28 mouse cellular contexts compared by ENCODE assay signal in the genomic region with DNA sequence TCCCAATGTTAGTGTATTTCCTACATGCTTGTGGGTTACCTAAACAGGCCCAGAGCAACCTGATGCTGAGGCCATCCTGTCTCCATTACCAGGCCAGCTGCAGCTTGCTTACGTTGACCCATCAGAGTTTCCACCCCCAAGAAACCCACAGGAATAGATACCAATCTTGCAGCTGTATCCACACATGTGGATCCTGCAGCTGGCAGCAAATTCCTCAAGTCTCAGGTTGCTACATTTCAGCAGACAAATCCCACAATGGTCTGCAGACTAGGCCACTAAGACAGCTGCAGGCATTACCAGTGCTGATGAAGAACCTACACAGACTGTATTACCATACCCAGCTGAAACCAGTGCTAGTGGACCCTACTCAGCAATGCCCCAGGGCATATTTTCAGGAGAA.
A peak's percentile ranks its signal among the peaks of the same experiment; 100 is the strongest.
DNase-seq lines count a peak whose midpoint lies in the region; ATAC-seq and TF ChIP-seq lines count a peak whose summit lies in the region.
"Had no signal": no experiment of that assay in that cellular context is flagged by ENCODE, and none has a peak within 500 bp of the region (broad histone marks: within the 10 kb centered on the region; RNA-seq: fewer than 3 reads in every experiment).

No protein-coding gene starts in this region.

- no peaks in the 10 kb centered on the region for H3K9me3 ChIP-seq in embryonic facial prominence, embryonic 13.5 days
- no peaks in the 10 kb centered on the region for H3K9me3 ChIP-seq in liver, postnatal 0 days (ENCODE audit: low read length)
- H3K9me3 ChIP-seq: forebrain, embryonic 10.5 days; heart, embryonic 13.5 days; liver, embryonic 12.5 days; midbrain, embryonic 13.5 days; neural tube, embryonic 12.5 days had no signal

- peak; percentile 82 for DNase-seq in heart, adult 11 months
- no peak for DNase-seq in heart, postnatal 25 days (ENCODE audit: low spot score)
- peak; percentile 20 for DNase-seq in thymus, postnatal 14 days
- no peak for DNase-seq in thymus, postnatal 4 days
- no peak for DNase-seq in liver, postnatal 0 days
- no peak for DNase-seq in cerebellum, postnatal 4 days (ENCODE audit: low spot score in 2 of 2)
- DNase-seq: adrenal gland, adult 2 months; cerebellum, adult 11-12 months; forebrain, postnatal 0 days; gastrocnemius, postnatal 14 days; heart, adult 2 months; heart, postnatal 14 days; kidney, adult 18-20 months; left cerebral cortex, postnatal 4 days; lung, adult 2 months; lung, postnatal 14 days; right cerebral cortex, postnatal 14 days had no signal

- TF ChIP-seq EP300 in liver, postnatal 0 days (IDR thresholded peaks at IDR 0.05; ENCODE audit: low read depth) = no peak

- peaks cover 4% of the 10 kb centered on the region; the same call in 1 of the 2 replicates for H3K4me1 ChIP-seq in embryonic facial prominence, embryonic 13.5 days
- no peaks in the 10 kb centered on the region for H3K4me1 ChIP-seq in liver, postnatal 0 days (ENCODE audit: insufficient read depth)
- H3K4me1 ChIP-seq: forebrain, embryonic 10.5 days; heart, embryonic 13.5 days; liver, embryonic 12.5 days; midbrain, embryonic 13.5 days; neural tube, embryonic 12.5 days had no signal

- no peaks in the 10 kb centered on the region for H3K36me3 ChIP-seq in embryonic facial prominence, embryonic 13.5 days
- no peaks in the 10 kb centered on the region for H3K36me3 ChIP-seq in liver, postnatal 0 days (replicated peaks; ENCODE audit: insufficient read depth, low read length)
- H3K36me3 ChIP-seq: forebrain, embryonic 10.5 days; heart, embryonic 13.5 days; liver, embryonic 12.5 days; midbrain, embryonic 13.5 days; neural tube, embryonic 12.5 days had no signal

- H3K9ac ChIP-seq in embryonic facial prominence, embryonic 13.5 days = no peak overlapping the region
- H3K9ac ChIP-seq in liver, postnatal 0 days (replicated peaks) = no peak overlapping the region
- H3K9ac ChIP-seq: forebrain, postnatal 0 days; heart, embryonic 13.5 days; hindbrain, embryonic 14.5 days; liver, embryonic 12.5 days; midbrain, embryonic 13.5 days; neural tube, embryonic 12.5 days had no signal

- no peaks in the 10 kb centered on the region for H3K27me3 ChIP-seq in embryonic facial prominence, embryonic 13.5 days
- no peaks in the 10 kb centered on the region for H3K27me3 ChIP-seq in liver, postnatal 0 days (ENCODE audit: insufficient read depth, low read length)
- H3K27me3 ChIP-seq: heart, embryonic 13.5 days; liver, embryonic 12.5 days; midbrain, embryonic 13.5 days; neural tube, embryonic 12.5 days had no signal

- no peak overlapping the region for H3K27ac ChIP-seq in embryonic facial prominence, embryonic 13.5 days
- H3K27ac ChIP-seq in liver, postnatal 0 days (ENCODE audit: low read depth) = no peak overlapping the region
- H3K27ac ChIP-seq: forebrain, embryonic 10.5 days; heart, adult 2 months; heart, embryonic 13.5 days; hindbrain, embryonic 14.5 days; kidney, postnatal 0 days; left cerebral cortex, adult 2 months; liver, embryonic 12.5 days; midbrain, embryonic 13.5 days; neural tube, embryonic 12.5 days; stomach, postnatal 0 days had no signal

- no peak overlapping the region for H3K4me2 ChIP-seq in embryonic facial prominence, embryonic 13.5 days
- no peak overlapping the region for H3K4me2 ChIP-seq in liver, postnatal 0 days (ENCODE audit: low read depth, low read length)
- H3K4me2 ChIP-seq: heart, embryonic 13.5 days; hindbrain, embryonic 14.5 days; liver, embryonic 12.5 days; midbrain, embryonic 13.5 days; neural tube, embryonic 12.5 days had no signal

- WGBS in embryonic facial prominence, embryonic 13.5 days = 10% methylated on average over 1 of the region's 1 CpGs
- 63% methylated on average over 1 of the region's 1 CpGs for WGBS in liver, postnatal 0 days (ENCODE audit: insufficient replicate concordance)

- 0 out of 2 replicates have a peak, but pooled peaks have one; percentile 44 for ATAC-seq in embryonic facial prominence, embryonic 13.5 days (ENCODE audit: insufficient number of reproducible peaks, insufficient read depth, low FRiP score, low TSS enrichment, low read depth)
- no peak for ATAC-seq in megakaryocyte progenitor cell, adult 5-6 weeks (replicated peaks; ENCODE audit: poor library complexity)
- ATAC-seq in liver, postnatal 0 days = no peak
- ATAC-seq: forebrain, postnatal 0 days; liver, embryonic 12.5 days; midbrain, embryonic 13.5 days had no signal

- no peak overlapping the region for H3K4me3 ChIP-seq in embryonic facial prominence, embryonic 13.5 days
- H3K4me3 ChIP-seq in liver, postnatal 0 days (ENCODE audit: low read depth, low read length) = no peak overlapping the region
- H3K4me3 ChIP-seq: forebrain, embryonic 10.5 days; heart, adult 2 months; heart, embryonic 13.5 days; left cerebral cortex, adult 2 months; liver, embryonic 12.5 days; midbrain, embryonic 13.5 days; neural tube, embryonic 12.5 days had no signal

- no peak for TF ChIP-seq CTCF in liver, postnatal 0 days (IDR thresholded peaks at IDR 0.05; ENCODE audit: low read depth)

- intact Hi-C loops in heart, postnatal 25 days (cut with DNase I) = no loop called here

Comparison
In these comparisons a context has a peak if more than half of its experiments do, and no peak if none do; other contexts are left out.
1. DNase-seq: peak in heart, adult 11 months (single experiment) and thymus, postnatal 14 days (single experiment); none in heart, postnatal 25 days (single experiment), thymus, postnatal 4 days (single experiment), liver, postnatal 0 days (single experiment) and cerebellum, postnatal 4 days (0 of 2).